Comparison of ENCODE assay signal across 8 mouse cellular contexts in genomic region chr14:57607500-57607899, GRCm38 (mm10). TPM values are rescaled to one million over a fixed set of nuclear protein-coding genes. Genes with fewer than 3 reads are reported as not detected.
A peak's percentile ranks its signal among the peaks of the same experiment; 100 is the strongest.
DNase-seq lines count a peak whose midpoint lies in the region; ATAC-seq lines count a peak whose summit lies in the region.

No protein-coding gene starts in this region.

- peaks cover 15% of the 10 kb centered on the region for H3K4me1 ChIP-seq in midbrain, embryonic 13.5 days (replicated peaks)
- H3K4me1 ChIP-seq in midbrain, embryonic 10.5 days, result peaks cover 9% of the 10 kb centered on the region; the same call in 1 of the 2 replicates
- H3K4me1 ChIP-seq in embryonic facial prominence, embryonic 13.5 days, result peaks cover 14% of the 10 kb centered on the region
- H3K4me1 ChIP-seq in lung, embryonic 15.5 days, result peaks cover 29% of the 10 kb centered on the region

- no peaks in the 10 kb centered on the region for H3K27me3 ChIP-seq in midbrain, embryonic 13.5 days
- no peaks in the 10 kb centered on the region for H3K27me3 ChIP-seq in midbrain, embryonic 10.5 days (ENCODE audit: low read depth, poor library complexity, severe bottlenecking)
- H3K27me3 ChIP-seq in embryonic facial prominence, embryonic 13.5 days, result no peaks in the 10 kb centered on the region
- H3K27me3 ChIP-seq in lung, embryonic 15.5 days, result no peaks in the 10 kb centered on the region

- no peaks in the 10 kb centered on the region for H3K9me3 ChIP-seq in midbrain, embryonic 13.5 days
- H3K9me3 ChIP-seq in midbrain, embryonic 10.5 days (replicated peaks), result no peaks in the 10 kb centered on the region
- no peaks in the 10 kb centered on the region for H3K9me3 ChIP-seq in embryonic facial prominence, embryonic 13.5 days
- H3K9me3 ChIP-seq in lung, embryonic 15.5 days, result no peaks in the 10 kb centered on the region

- no peak overlapping the region for H3K4me2 ChIP-seq in midbrain, embryonic 13.5 days (replicated peaks)
- no peak overlapping the region for H3K4me2 ChIP-seq in embryonic facial prominence, embryonic 13.5 days
- H3K4me2 ChIP-seq in lung, embryonic 15.5 days, result peak overlapping the region; percentile 27; the same call in 1 of the 2 replicates

- H3K9ac ChIP-seq in midbrain, embryonic 13.5 days (replicated peaks), result no peak overlapping the region
- no peak overlapping the region for H3K9ac ChIP-seq in embryonic facial prominence, embryonic 13.5 days
- no peak overlapping the region for H3K9ac ChIP-seq in lung, embryonic 15.5 days

- ATAC-seq in midbrain, embryonic 13.5 days, result peak; percentile 93
- ATAC-seq in embryonic facial prominence, embryonic 13.5 days (ENCODE audit: insufficient number of reproducible peaks, insufficient read depth, low FRiP score, low TSS enrichment, low read depth), result no peak
- peak; percentile 97 for ATAC-seq in lung, embryonic 15.5 days (ENCODE audit: borderline replicate concordance, extremely low read depth, low FRiP score, low TSS enrichment)
- ATAC-seq in megakaryocyte, adult 5-6 weeks (ENCODE audit: poor library complexity, severe bottlenecking), result no peak

- H3K27ac ChIP-seq in midbrain, embryonic 13.5 days, result no peak overlapping the region
- no peak overlapping the region for H3K27ac ChIP-seq in midbrain, embryonic 10.5 days (replicated peaks)
- peak overlapping the region; percentile 44 for H3K27ac ChIP-seq in embryonic facial prominence, embryonic 13.5 days
- peak overlapping the region; percentile 73 for H3K27ac ChIP-seq in lung, embryonic 15.5 days

- 38% methylated on average over 1 of the region's 1 CpGs for WGBS in midbrain, embryonic 13.5 days
- WGBS in midbrain, embryonic 10.5 days, result 61% methylated on average over 1 of the region's 1 CpGs
- 18% methylated on average over 1 of the region's 1 CpGs for WGBS in embryonic facial prominence, embryonic 13.5 days
- 7% methylated on average over 1 of the region's 1 CpGs for WGBS in large intestine, adult 2 months
- WGBS in lung, embryonic 15.5 days, result 5% methylated on average over 1 of the region's 1 CpGs

- DNase-seq in midbrain, embryonic 10.5 days (ENCODE audit: low spot score), result no peak
- peak; percentile 91 to 97 for DNase-seq in heart, adult 9 months (ENCODE audit: low spot score in 2 of 2)
- DNase-seq in large intestine, adult 2 months (ENCODE audit: low read depth, low spot score), result peak; percentile 65
- peak; percentile 48 to 60 for DNase-seq in right cerebral cortex, postnatal 36 days (ENCODE audit: low spot score in 2 of 2)

- H3K4me3 ChIP-seq in midbrain, embryonic 13.5 days (replicated peaks), result no peak overlapping the region
- H3K4me3 ChIP-seq in midbrain, embryonic 10.5 days, result no peak overlapping the region
- H3K4me3 ChIP-seq in embryonic facial prominence, embryonic 13.5 days, result no peak overlapping the region
- H3K4me3 ChIP-seq in lung, embryonic 15.5 days, result no peak overlapping the region

- H3K36me3 ChIP-seq in midbrain, embryonic 13.5 days, result peaks cover 16% of the 10 kb centered on the region
- peaks cover 29% of the 10 kb centered on the region for H3K36me3 ChIP-seq in midbrain, embryonic 10.5 days
- H3K36me3 ChIP-seq in embryonic facial prominence, embryonic 13.5 days, result peaks cover 21% of the 10 kb centered on the region
- peaks cover 13% of the 10 kb centered on the region for H3K36me3 ChIP-seq in lung, embryonic 15.5 days

RNA-seq across cellular contexts. Expression of gene Eef1akmt1, which starts 36.1 kb away (rescaled TPM):
- polyA plus RNA-seq in midbrain, embryonic 13.5 days (2015; fragmentation: Nextera tagmentation; extraction: Ambion mirVana), result 88.9 and 89.0 TPM in 2 replicates
- 91.0 and 110 TPM in 2 replicates for polyA plus RNA-seq in midbrain, embryonic 10.5 days (2016; fragmentation: Nextera tagmentation; extraction: Ambion mirVana)
- polyA plus RNA-seq in embryonic facial prominence, embryonic 13.5 days (2015; fragmentation: Nextera tagmentation; extraction: Ambion mirVana), result 100 and 108 TPM in 2 replicates
- 15.8 and 19.3 TPM in 2 replicates for polyA plus RNA-seq in large intestine, adult 2 months (2012; rRNA removed)
- 106 and 108 TPM in 2 replicates for polyA plus RNA-seq in lung, embryonic 15.5 days (2015; fragmentation: Nextera tagmentation; extraction: Ambion mirVana)
- 47.8 and 51.2 TPM in 2 replicates for total RNA-seq in megakaryocyte, adult 5-6 weeks (2015)
- 19.4 and 25.6 TPM in 2 replicates for total RNA-seq in megakaryocyte, adult 5-6 weeks (2017)

RNA-seq across cellular contexts. Expression of gene Xpo4, which starts 57.7 kb away (rescaled TPM):
- 16.5 and 17.9 TPM in 2 replicates for polyA plus RNA-seq in midbrain, embryonic 13.5 days (2015; fragmentation: Nextera tagmentation; extraction: Ambion mirVana)
- 26.4 and 26.5 TPM in 2 replicates for polyA plus RNA-seq in midbrain, embryonic 10.5 days (2016; fragmentation: Nextera tagmentation; extraction: Ambion mirVana)
- polyA plus RNA-seq in embryonic facial prominence, embryonic 13.5 days (2015; fragmentation: Nextera tagmentation; extraction: Ambion mirVana), result 24.4 and 26.0 TPM in 2 replicates
- polyA plus RNA-seq in large intestine, adult 2 months (2012; rRNA removed), result 2.1 and 3.2 TPM in 2 replicates
- 21.4 and 23.4 TPM in 2 replicates for polyA plus RNA-seq in lung, embryonic 15.5 days (2015; fragmentation: Nextera tagmentation; extraction: Ambion mirVana)
- total RNA-seq in megakaryocyte, adult 5-6 weeks (2015), result 12.6 and 14.2 TPM in 2 replicates
- total RNA-seq in megakaryocyte, adult 5-6 weeks (2017), result 17.1 and 19.6 TPM in 2 replicates

Comparison
In these comparisons a context has a peak if more than half of its experiments do, and no peak if none do; other contexts are left out.
1. ATAC-seq: peak in midbrain, embryonic 13.5 days (single experiment) and lung, embryonic 15.5 days (single experiment); none in embryonic facial prominence, embryonic 13.5 days (single experiment) and megakaryocyte, adult 5-6 weeks (single experiment).
2. H3K27ac ChIP-seq: peak in embryonic facial prominence, embryonic 13.5 days (single experiment) and lung, embryonic 15.5 days (single experiment); none in midbrain, embryonic 13.5 days (single experiment) and midbrain, embryonic 10.5 days (single experiment).